Mouse (Mus musculus): ENCODE measurements around the gene Arxes1.
"Not testable (repeated sequence)": the region's sequence is repeated elsewhere in the genome, so short reads cannot be mapped to it uniquely, and the experiment has no call there.

Gene Arxes1

DNA sequence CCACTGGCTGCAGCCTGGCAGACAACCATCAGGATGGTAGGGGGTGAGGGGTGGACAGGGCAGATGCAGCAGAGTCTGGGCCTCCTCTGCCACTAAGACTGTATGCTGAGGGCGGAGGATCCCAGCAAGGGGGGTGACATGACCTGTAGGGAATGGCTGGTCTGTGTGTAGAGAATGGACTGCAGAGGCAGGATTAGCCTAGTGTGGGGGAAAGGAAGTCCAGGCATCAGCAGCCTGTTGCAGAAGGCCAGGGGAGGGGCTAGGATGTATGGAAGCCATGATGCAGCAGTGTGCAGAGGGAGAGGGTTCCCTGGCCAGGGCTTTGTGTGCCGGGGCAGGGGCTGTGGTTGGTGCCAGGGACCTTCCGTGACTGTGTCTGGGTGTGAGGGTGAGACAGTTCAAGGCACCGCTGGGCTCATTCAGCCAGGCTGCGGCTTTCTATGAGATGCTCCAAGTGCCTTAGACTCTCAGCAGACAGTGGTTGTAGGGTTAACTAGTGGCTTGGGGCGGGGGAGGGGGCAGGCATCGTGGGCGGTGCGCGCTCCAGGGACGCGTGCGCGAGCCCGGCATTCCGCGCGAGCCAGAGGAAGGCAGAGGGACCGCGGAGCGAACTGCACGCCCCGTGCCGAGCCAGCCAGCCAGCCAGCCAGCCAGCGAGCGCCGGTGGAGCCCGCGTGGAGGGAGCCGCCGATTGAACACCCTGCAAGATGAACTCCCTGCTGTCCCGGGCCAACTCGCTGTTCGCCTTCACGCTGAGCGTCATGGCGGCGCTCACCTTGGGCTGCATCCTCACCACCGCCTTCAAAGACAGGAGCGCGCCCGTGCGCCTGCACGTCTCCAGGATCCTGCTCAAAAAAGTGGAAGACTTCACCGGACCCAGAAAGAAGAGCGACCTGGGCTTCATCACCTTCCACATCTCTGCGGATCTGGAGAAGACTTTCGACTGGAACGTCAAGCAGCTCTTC, at the start of gene Arxes1:
Arxes1 (plus strand) TSS at position 569 of the 965 bp plus-strand sequence.
- not testable (repeated sequence) for DNase-seq

DNA sequence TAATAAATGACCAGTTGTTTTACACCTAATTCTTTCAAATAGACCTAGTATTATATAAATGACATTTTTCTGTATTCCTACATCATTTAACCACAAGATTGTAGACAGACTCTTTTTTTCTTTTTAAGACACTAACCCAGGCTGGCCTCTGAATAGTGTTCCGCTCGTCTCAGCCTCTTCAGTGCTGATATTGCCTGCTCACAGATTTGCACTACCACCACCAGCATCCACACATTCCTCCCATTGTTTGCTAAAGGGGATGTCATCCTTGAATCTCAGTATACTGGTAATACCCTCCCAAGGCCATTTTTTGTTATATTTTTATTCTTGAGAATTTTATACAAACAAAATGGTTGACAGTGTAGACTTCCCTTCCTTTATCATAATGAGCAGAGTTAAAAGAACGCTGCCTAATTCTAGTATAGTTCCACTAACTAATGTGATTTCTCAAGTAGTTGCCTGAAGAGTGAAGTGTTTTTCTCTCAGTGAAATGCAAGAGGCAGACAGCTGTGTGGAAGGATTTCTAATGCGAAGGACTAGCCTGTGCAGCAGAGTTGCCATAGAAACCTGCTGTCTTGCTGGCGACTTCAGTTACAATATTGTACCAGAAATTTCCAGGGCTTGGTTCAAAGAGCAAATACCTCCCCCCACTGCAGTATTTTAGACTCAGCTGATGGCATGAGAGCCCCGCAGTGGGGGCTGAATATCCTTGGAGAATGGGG, 48.5 kb upstream of the Arxes1 start:
- no peak for DNase-seq

- no peak for DNase-seq
These were observed 46.9 kb upstream of the Arxes1 start for GRCm38 (mm10) chrX:135986267-135986666.

GRCm38 (mm10) chrX:135990661-135991060, 42.5 kb upstream of the Arxes1 start:
- DNase-seq: no peak

- not testable (repeated sequence) for DNase-seq
These were observed 40.0 kb upstream of the Arxes1 start for GRCm38 (mm10) chrX:135993192-135993594.

GRCm38 (mm10) chrX:135993664-135994119, 39.5 kb upstream of the Arxes1 start, which contains the start of gene Arxes2:
Gene Arxes2 (plus strand): TSS chrX:135993824.
- not testable (repeated sequence) for DNase-seq

DNA sequence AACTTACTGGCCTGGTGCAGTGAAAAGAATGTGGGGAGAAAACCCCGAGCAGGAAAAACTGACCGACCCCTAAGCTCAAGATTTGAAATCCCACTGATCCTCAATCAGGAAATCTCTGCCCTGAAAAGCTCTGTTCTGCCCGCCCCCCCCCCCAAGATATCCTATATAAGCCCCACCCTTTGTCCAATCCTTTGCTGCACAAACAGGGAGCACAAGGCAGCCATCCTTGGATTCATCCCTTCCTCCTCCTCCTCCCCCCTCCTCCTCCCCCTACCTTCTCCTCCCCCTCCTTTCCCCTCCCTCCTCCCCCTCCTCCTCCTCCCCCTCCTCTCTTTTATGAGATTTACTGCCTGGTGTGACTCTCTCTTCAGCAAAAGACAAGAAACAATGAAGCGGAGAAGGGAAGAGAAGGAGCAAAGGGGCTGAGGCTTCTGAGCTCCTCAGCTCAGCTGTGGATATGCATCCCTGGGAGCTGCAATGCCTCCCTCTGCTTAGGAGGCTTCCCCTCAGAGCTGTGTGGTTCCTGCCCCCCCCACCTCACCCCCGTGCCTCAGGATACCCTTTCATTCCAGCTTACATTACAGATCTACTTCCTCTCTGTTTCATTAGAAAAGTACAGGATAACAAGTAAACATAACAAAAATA, 25.8 kb upstream of the Arxes1 start:
- no peak for DNase-seq

DNA sequence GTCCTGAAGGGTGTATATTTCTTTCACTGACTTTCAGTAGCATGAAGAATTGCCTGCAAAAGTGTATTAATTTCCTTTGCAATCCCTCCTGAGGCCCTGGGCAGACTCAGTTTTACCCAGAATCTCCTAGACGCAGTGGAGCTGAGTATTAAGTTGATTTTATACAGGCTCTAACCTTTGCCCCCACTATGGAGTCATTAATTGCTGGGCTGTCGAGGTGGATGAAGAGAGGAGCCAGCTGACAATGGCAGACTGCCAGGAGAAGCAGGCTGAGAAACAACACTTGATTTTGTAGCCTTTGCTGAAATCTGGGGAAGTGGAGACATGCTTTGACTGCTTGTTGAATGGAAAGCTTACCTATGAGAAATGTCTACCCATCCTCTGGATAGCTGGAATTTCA, 18.8 kb upstream of the Arxes1 start:
- no peak for DNase-seq

- no peak for DNase-seq
These were observed 2.8 kb upstream of the Arxes1 start for GRCm38 (mm10) chrX:136030331-136030730.

DNA sequence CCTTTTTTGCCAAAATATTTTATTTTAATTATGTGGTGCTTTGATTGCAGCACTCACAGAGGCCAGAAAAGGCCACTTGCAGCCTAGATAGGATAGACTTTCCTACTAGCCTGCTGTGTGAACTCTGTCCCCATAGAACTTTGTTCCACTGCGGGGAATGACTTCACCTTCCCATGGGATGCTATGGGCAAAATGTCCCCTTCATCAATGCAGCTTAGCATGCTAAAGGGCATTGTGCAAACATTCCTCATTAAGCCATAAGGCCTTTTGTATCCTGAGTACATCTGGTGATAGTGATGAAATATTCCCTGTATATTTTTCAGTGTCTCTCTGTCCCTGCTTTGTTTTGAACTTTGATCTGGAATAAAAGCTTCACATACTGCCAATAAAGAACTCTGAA, 10.6 kb downstream of the Arxes1 start:
- DNase-seq: no peak

DNA sequence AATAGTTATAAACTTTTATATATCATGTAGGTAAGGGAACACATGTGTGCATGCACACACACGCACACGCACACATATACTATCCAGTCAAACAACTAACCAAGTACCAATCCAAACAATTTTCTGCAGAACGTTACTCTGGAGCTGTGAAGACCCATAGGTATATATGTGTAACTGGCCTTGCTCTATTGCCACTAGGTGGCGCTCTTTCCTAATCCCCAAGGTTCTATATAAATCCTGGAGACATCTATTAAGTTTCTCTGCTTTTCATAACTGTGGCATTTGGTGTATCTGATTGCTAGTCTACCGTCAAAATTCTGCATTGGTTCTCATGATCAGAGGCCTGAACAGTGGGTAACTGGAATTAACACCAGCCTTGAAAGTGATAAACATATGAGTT, 14.4 kb downstream of the Arxes1 start:
- no peak for DNase-seq

- DNase-seq: no peak
These were observed 18.1 kb downstream of the Arxes1 start for GRCm38 (mm10) chrX:136051219-136051618.

GRCm38 (mm10) chrX:136060698-136061097, 27.5 kb downstream of the Arxes1 start:
- no peak for DNase-seq

GRCm38 (mm10) chrX:136067201-136067991, 34.2 kb downstream of the Arxes1 start:
- not testable (repeated sequence) for DNase-seq

GRCm38 (mm10) chrX:136068020-136068419, 34.9 kb downstream of the Arxes1 start, which contains the start of gene Bex2:
Gene Bex2 (minus strand): TSS chrX:136068236.
- DNase-seq: not testable (repeated sequence)

Measured in heart, adult 11 months (tissue).